8 mouse cellular contexts compared by ENCODE assay signal in the genomic region with DNA sequence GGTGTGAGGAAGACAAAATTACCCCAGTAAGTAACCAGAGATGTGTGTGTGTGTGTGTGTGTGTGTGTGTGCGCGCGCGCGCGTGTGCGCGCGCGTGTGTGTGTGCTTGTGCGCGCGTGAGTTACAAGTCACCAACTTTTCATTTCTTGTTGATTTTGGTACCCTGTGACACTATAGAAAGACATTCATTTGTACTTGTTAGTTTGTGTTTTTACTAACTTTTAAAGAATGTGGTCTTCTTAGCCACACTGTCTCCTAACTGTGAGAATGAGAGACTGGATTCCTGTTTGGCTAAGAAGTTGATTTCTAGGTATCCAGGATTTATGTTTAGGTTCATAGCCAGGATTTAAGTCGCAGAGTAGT. TPM values are rescaled to one million over a fixed set of nuclear protein-coding genes. Genes with fewer than 3 reads are reported as not detected.
A peak's percentile ranks its signal among the peaks of the same experiment; 100 is the strongest.
DNase-seq lines count a peak whose midpoint lies in the region; ATAC-seq and TF ChIP-seq lines count a peak whose summit lies in the region.

No protein-coding gene starts in this region.

- TF ChIP-seq POLR2A in CH12.LX (IDR thresholded peaks at IDR 0.05; ENCODE audit: low read depth, low read length): no peak

- H3K4me1 ChIP-seq in heart, embryonic 12.5 days (replicated peaks): peaks cover 17% of the 10 kb centered on the region
- H3K4me1 ChIP-seq in CH12.LX (ENCODE audit: control insufficient read depth in 1 of 2, insufficient read depth in 2 of 2): peaks cover 12 to 37% of the 10 kb centered on the region in 2 experiments
- peaks cover 5% of the 10 kb centered on the region; the same call in 1 of the 2 replicates for H3K4me1 ChIP-seq in forebrain, embryonic 13.5 days
- H3K4me1 ChIP-seq in liver, embryonic 12.5 days: peaks cover 16% of the 10 kb centered on the region; the same call in 1 of the 2 replicates

- TF ChIP-seq CTCF in CH12.LX (conservative IDR thresholded peaks at IDR 0.05 in 1 of 2, IDR thresholded peaks at IDR 0.05 in 1 of 2; ENCODE audit: low read depth in 2 of 2, low read length in 2 of 2): no peak

- H3K27ac ChIP-seq in heart, embryonic 12.5 days (ENCODE audit: poor library complexity, severe bottlenecking): peak overlapping the region; percentile 78
- peak overlapping the region; percentile 98 for H3K27ac ChIP-seq in CH12.LX (ENCODE audit: insufficient read depth, low read depth)
- H3K27ac ChIP-seq in forebrain, embryonic 13.5 days: no peak overlapping the region
- no peak overlapping the region for H3K27ac ChIP-seq in liver, embryonic 12.5 days

- no peak for TF ChIP-seq EP300 in CH12.LX (IDR thresholded peaks at IDR 0.05; ENCODE audit: low read length)

- ATAC-seq in heart, embryonic 12.5 days (ENCODE audit: insufficient number of reproducible peaks, low FRiP score): no peak
- no peak for ATAC-seq in forebrain, embryonic 13.5 days
- ATAC-seq in liver, embryonic 12.5 days: no peak
- ATAC-seq in erythroid progenitor cell, adult 5-6 weeks (replicated peaks; ENCODE audit: low FRiP score, poor library complexity, severe bottlenecking): no peak

- 30% methylated on average over 14 of the region's 14 CpGs for WGBS in heart, embryonic 12.5 days
- WGBS in forebrain, embryonic 13.5 days: 59% methylated on average over 14 of the region's 14 CpGs
- whole genome bisulfite sequencing in liver, embryonic 12.5 days (ENCODE audit: insufficient replicate concordance): 18% methylated on average over 14 of the region's 14 CpGs

- peak overlapping the region; percentile 73 for H3K4me2 ChIP-seq in heart, embryonic 12.5 days
- H3K4me2 ChIP-seq in CH12.LX (ENCODE audit: insufficient read depth, low read depth, poor library complexity, severe bottlenecking): peak overlapping the region; percentile 80; the same call in 1 of the 2 replicates
- H3K4me2 ChIP-seq in forebrain, embryonic 13.5 days: peak overlapping the region; percentile 29
- peak overlapping the region; percentile 51 for H3K4me2 ChIP-seq in liver, embryonic 12.5 days

- peaks cover 43% of the 10 kb centered on the region for H3K79me2 ChIP-seq in CH12.LX (replicated peaks; ENCODE audit: control insufficient read depth, extremely low read depth, insufficient read depth, poor library complexity, severe bottlenecking)

- peak overlapping the region; percentile 51; the same call in 1 of the 2 replicates for H3K9ac ChIP-seq in heart, embryonic 12.5 days
- peak overlapping the region; percentile 99 for H3K9ac ChIP-seq in CH12.LX (ENCODE audit: insufficient read depth, low read depth)
- H3K9ac ChIP-seq in forebrain, embryonic 13.5 days: no peak overlapping the region
- H3K9ac ChIP-seq in liver, embryonic 12.5 days: no peak overlapping the region

- TF ChIP-seq RAD21 in CH12.LX (IDR thresholded peaks at IDR 0.05; ENCODE audit: low read depth, low read length): no peak

- H3K9me3 ChIP-seq in heart, embryonic 12.5 days (replicated peaks): peaks cover under 1% of the 10 kb centered on the region; the same call in 1 of the 2 replicates
- peaks cover 3% of the 10 kb centered on the region for H3K9me3 ChIP-seq in CH12.LX (replicated peaks; ENCODE audit: low read length)
- no peaks in the 10 kb centered on the region for H3K9me3 ChIP-seq in forebrain, embryonic 13.5 days (replicated peaks)
- H3K9me3 ChIP-seq in liver, embryonic 12.5 days (replicated peaks): no peaks in the 10 kb centered on the region

- in situ Hi-C loops in CH12.LX (cut with MboI; ENCODE audit: low pct_ligation_motif_present, low pct_unique_long_range_greater_than_20kb, low sequenced_read_pairs): loop anchor here (5.0 kb wide), 1 partner anchor 42 kb away; no protein-coding TSS in a partner anchor

- H3K4me3 ChIP-seq in heart, embryonic 12.5 days: peak overlapping the region; percentile 40
- peak overlapping the region; percentile 70 to 83 (median 72) for H3K4me3 ChIP-seq in CH12.LX (replicated peaks in 1 of 3; ENCODE audit: low read depth in 2 of 3, low read length in 2 of 3, poor library complexity in 1 of 3)
- H3K4me3 ChIP-seq in forebrain, embryonic 13.5 days: no peak overlapping the region
- peak overlapping the region; percentile 14; the same call in 1 of the 2 replicates for H3K4me3 ChIP-seq in liver, embryonic 12.5 days

- H3K36me3 ChIP-seq in heart, embryonic 12.5 days: no peaks in the 10 kb centered on the region
- H3K36me3 ChIP-seq in CH12.LX (replicated peaks in 1 of 2; ENCODE audit: control insufficient read depth in 1 of 2, insufficient read depth in 1 of 2, low read length in 1 of 2): peaks cover 0 to 12% of the 10 kb centered on the region in 2 experiments
- no peaks in the 10 kb centered on the region for H3K36me3 ChIP-seq in forebrain, embryonic 13.5 days (ENCODE audit: poor library complexity, severe bottlenecking)
- H3K36me3 ChIP-seq in liver, embryonic 12.5 days: no peaks in the 10 kb centered on the region

- H3K27me3 ChIP-seq in heart, embryonic 12.5 days (replicated peaks): no peaks in the 10 kb centered on the region
- no peaks in the 10 kb centered on the region for H3K27me3 ChIP-seq in CH12.LX (replicated peaks)
- H3K27me3 ChIP-seq in forebrain, embryonic 13.5 days: no peaks in the 10 kb centered on the region
- no peaks in the 10 kb centered on the region for H3K27me3 ChIP-seq in liver, embryonic 12.5 days (replicated peaks)

- dilution Hi-C loops in CH12.LX (cut with MboI; ENCODE audit: extremely low pct_ligation_motif_present, extremely low pct_unique_long_range_greater_than_20kb, low sequenced_read_pairs): no loop called here

- no peak for DNase-seq in heart, adult 9 months (ENCODE audit: low spot score in 2 of 2)
- no peak for DNase-seq in CH12.LX (ENCODE audit: extremely low read depth)
- no peak for DNase-seq in natural killer cell, adult 2 months (ENCODE audit: low spot score in 2 of 2)
- DNase-seq in spleen, adult 18-20 months: no peak

TF ChIP-seq in CH12.LX, 34 proteins besides CTCF, POLR2A, EP300 and RAD21:
- TF ChIP-seq MYC (IDR thresholded peaks at IDR 0.05; ENCODE audit: low read depth, low read length): peak; percentile 17; the same call in 1 of the 2 replicates
- no peak for TF ChIP-seq PAX5 (IDR thresholded peaks at IDR 0.05; ENCODE audit: low read length)

RNA-seq across cellular contexts. Expression of a gene that starts 29.9 kb away (rescaled TPM):
- 16.7 and 17.1 TPM in 2 replicates for polyA plus RNA-seq in heart, embryonic 12.5 days (2016; fragmentation: Nextera tagmentation; extraction: Ambion mirVana)
- total RNA-seq in CH12.LX (2012; rRNA removed) (79.6 and 115 TPM in 2 replicates), CH12.LX (2014; rRNA removed) (164 and 166 TPM in 2 replicates)
- polyA plus RNA-seq in CH12.LX (2012; ENCODE audit: insufficient read length, low read depth): 161 and 162 TPM in 2 replicates
- 4.8 and 5.0 TPM in 2 replicates for polyA plus RNA-seq in forebrain, embryonic 13.5 days (2015; fragmentation: Nextera tagmentation; extraction: Ambion mirVana)
- polyA plus RNA-seq in liver, embryonic 12.5 days (2016; fragmentation: Nextera tagmentation; extraction: Ambion mirVana): 6.3 and 6.6 TPM in 2 replicates
- 0.72 and 16.3 TPM in 2 replicates for total RNA-seq in erythroid progenitor cell, adult 5-6 weeks (2015; ENCODE audit: low replicate concordance)
- total RNA-seq in erythroid progenitor cell, adult 5-6 weeks (2017; ENCODE audit: low replicate concordance): 0.61 and 0.90 TPM in 2 replicates

Comparison
In these comparisons a context has a peak if more than half of its experiments do, and no peak if none do; other contexts are left out.
1. H3K27ac ChIP-seq: peak in heart, embryonic 12.5 days (single experiment) and CH12.LX (single experiment); none in forebrain, embryonic 13.5 days (single experiment) and liver, embryonic 12.5 days (single experiment).
2. H3K4me2 ChIP-seq: peak in every context shown above with its lines; median percentile 80 in CH12.LX; 73 in heart, embryonic 12.5 days; 51 in liver, embryonic 12.5 days; 29 in forebrain, embryonic 13.5 days.
3. H3K9ac ChIP-seq: peak in heart, embryonic 12.5 days (single experiment) and CH12.LX (single experiment); none in forebrain, embryonic 13.5 days (single experiment) and liver, embryonic 12.5 days (single experiment).